Mouse (Mus musculus) spleen, adult 2 months (tissue): ENCODE data around the gene Gpr27. TPM values are rescaled to one million over a fixed set of nuclear protein-coding genes. Genes with fewer than 3 reads are reported as not detected.

Experiments used
- DNase-seq, 2 experiments: peaks; one replicate each; pipeline versions ENCODE4 v3.0.0 to v3.0.0-alpha.2; 2012 to 2021; ENCODE audit warnings: low spot score in 2 of 2, low read depth in 1 of 2
- H3K27ac ChIP-seq: fragments of 200-500 bp; 2 replicates; pipeline ENCODE4 v1.5.1; 2012; ENCODE audit warnings: low read length, inconsistent platforms; ENCODE audit not compliant: insufficient read depth
- H3K27me3 ChIP-seq: fragments of 200-500 bp; 2 replicates; pipeline ENCODE4 v1.6.1; 2012; ENCODE audit warnings: mild to moderate bottlenecking, moderate library complexity, low read length, inconsistent platforms; ENCODE audit not compliant: control insufficient read depth, insufficient read depth
- H3K36me3 ChIP-seq: fragments of 200-500 bp; 2 replicates; pipeline ENCODE4 v1.6.1; 2012; ENCODE audit warnings: mild to moderate bottlenecking, low read length, inconsistent platforms; ENCODE audit not compliant: control insufficient read depth, insufficient read depth
- H3K4me1 ChIP-seq: fragments of 200-500 bp; 2 replicates; pipeline ENCODE4 v1.6.1; 2011; ENCODE audit warnings: inconsistent platforms; ENCODE audit not compliant: control insufficient read depth, insufficient read depth, insufficient read length
- H3K4me3 ChIP-seq: fragments of 200-500 bp; 2 replicates; pipeline ENCODE4 v1.5.1; 2011; ENCODE audit warnings: mild to moderate bottlenecking, inconsistent platforms; ENCODE audit not compliant: insufficient read depth, insufficient read length; ENCODE audit errors: extremely low read depth
- CTCF ChIP-seq: fragments of 200-500 bp; IDR thresholded peaks from 2 replicates; pipeline ENCODE4 v1.5.1; 2011; ENCODE audit warnings: mild to moderate bottlenecking, inconsistent platforms; ENCODE audit not compliant: insufficient read depth, insufficient read length, insufficient replicate concordance; ENCODE audit errors: extremely low read depth
- POLR2A ChIP-seq: fragments of 200-500 bp; IDR thresholded peaks from 2 replicates; pipeline ENCODE4 v1.6.1; 2011; ENCODE audit warnings: low read depth, low read length, inconsistent platforms
- WGBS: fragments of 180-500 bp; shearing (Covaris S2); methylation state at CpG from one replicate; pipeline ENCODE4 v1.1.7; 2018; 5-methylcytosine and 5-hydroxymethylcytosine counted together
- polyA plus RNA-seq: library from polyadenylated mRNA; depleted of rRNA; stranded (reverse); fragments of >200 nt; gene quantifications from 2 replicates; pipeline ENCODE4 v1.2.3, GENCODE M21; 2012

Gene Gpr27
- polyA plus RNA-seq, 1 experiment = 0.25 TPM

GRCm38 (mm10) chr6:99715913-99716312, 23.4 kb downstream of the Gpr27 start:
- no peaks in the 10 kb centered on the region for H3K36me3 ChIP-seq
- H3K27ac ChIP-seq = no peak overlapping the region
- H3K27me3 ChIP-seq = no peaks in the 10 kb centered on the region
- no peak for DNase-seq
- H3K4me1 ChIP-seq = no peaks in the 10 kb centered on the region
- 52% methylated on average over 6 of the region's 6 CpGs for WGBS
- TF ChIP-seq CTCF (no peak), POLR2A (no peak)
- H3K4me3 ChIP-seq = no peak overlapping the region

GRCm38 (mm10) chr6:99721032-99721431, 28.6 kb downstream of the Gpr27 start:
- TF ChIP-seq CTCF = no peak
- TF ChIP-seq POLR2A = no peak
- WGBS = 18% methylated on average over 9 of the region's 9 CpGs
- no peaks in the 10 kb centered on the region for H3K36me3 ChIP-seq
- no peak overlapping the region for H3K4me3 ChIP-seq
- H3K4me1 ChIP-seq = no peaks in the 10 kb centered on the region; the same call in 1 of the 2 replicates
- H3K27ac ChIP-seq = no peak overlapping the region
- peaks cover 3% of the 10 kb centered on the region for H3K27me3 ChIP-seq
- DNase-seq = no peak

GRCm38 (mm10) chr6:99722390-99722789, 29.9 kb downstream of the Gpr27 start:
- H3K36me3 ChIP-seq = no peaks in the 10 kb centered on the region
- 92% methylated on average over 9 of the region's 9 CpGs for WGBS
- peaks cover 8% of the 10 kb centered on the region for H3K27me3 ChIP-seq
- no peak overlapping the region for H3K27ac ChIP-seq
- no peak for DNase-seq
- TF ChIP-seq POLR2A (no peak), CTCF (no peak)
- no peak overlapping the region for H3K4me3 ChIP-seq
- no peaks in the 10 kb centered on the region; the same call in 1 of the 2 replicates for H3K4me1 ChIP-seq

GRCm38 (mm10) chr6:99725971-99726561, 33.6 kb downstream of the Gpr27 start, which contains the start of gene Prok2:
Gene Prok2, minus strand, starts transcription at chr6:99726392.
- TF ChIP-seq POLR2A = no peak
- no peak for TF ChIP-seq CTCF
- peaks cover 8% of the 10 kb centered on the region for H3K27me3 ChIP-seq
- no peaks in the 10 kb centered on the region for H3K36me3 ChIP-seq
- DNase-seq = no peak
- 2% methylated on average over 58 of the region's 61 CpGs for WGBS
- H3K4me3 ChIP-seq = no peak within 1 kb of the TSS
- H3K4me1 ChIP-seq = no peaks in the 10 kb centered on the region; the same call in 1 of the 2 replicates
- no peak within 1 kb of the TSS for H3K27ac ChIP-seq

- Histone ChIP-seq H3K27me3 (peaks cover 8% of the 10 kb centered on the region), H3K4me1 (no peaks in the 10 kb centered on the region; the same call in 1 of the 2 replicates), H3K36me3 (no peaks in the 10 kb centered on the region), H3K4me3 (no peak overlapping the region), H3K27ac (no peak overlapping the region)
- no peak for DNase-seq
- TF ChIP-seq POLR2A (no peak), CTCF (no peak)
- WGBS = 5% methylated on average over 22 of the region's 22 CpGs
These were observed 34.3 kb downstream of the Gpr27 start for GRCm38 (mm10) chr6:99726576-99727303.

- Histone ChIP-seq H3K4me3 (no peak overlapping the region), H3K4me1 (no peaks in the 10 kb centered on the region; the same call in 1 of the 2 replicates), H3K27ac (no peak overlapping the region), H3K27me3 (peaks cover 8% of the 10 kb centered on the region), H3K36me3 (no peaks in the 10 kb centered on the region)
- 82% methylated on average over 4 of the region's 4 CpGs for WGBS
- DNase-seq = no peak
- TF ChIP-seq CTCF (no peak), POLR2A (no peak)
These were observed 37.4 kb downstream of the Gpr27 start for GRCm38 (mm10) chr6:99729853-99730252.

GRCm38 (mm10) chr6:99731926-99732325, 39.4 kb downstream of the Gpr27 start:
- 57% methylated on average over 4 of the region's 4 CpGs for WGBS
- H3K4me1 ChIP-seq = no peaks in the 10 kb centered on the region
- H3K4me3 ChIP-seq = no peak overlapping the region
- H3K36me3 ChIP-seq = no peaks in the 10 kb centered on the region
- H3K27ac ChIP-seq = no peak overlapping the region
- DNase-seq = no peak
- TF ChIP-seq POLR2A = no peak
- no peaks in the 10 kb centered on the region for H3K27me3 ChIP-seq
